Mouse (Mus musculus) testis, adult 2 months (tissue): ENCODE data around the gene Sorbs2.

Experiments
- CTCF ChIP-seq: fragments of 200-500 bp; IDR thresholded peaks from 2 replicates; pipeline ENCODE4 v1.5.1; 2012; ENCODE audit warnings: low read depth, mild to moderate bottlenecking, inconsistent platforms, low read length, moderate library complexity; ENCODE audit not compliant: control insufficient read depth, insufficient read depth, insufficient replicate concordance
- POLR2A ChIP-seq: fragments of 200-500 bp; IDR thresholded peaks from 2 replicates; pipeline ENCODE4 v1.6.1; 2012; ENCODE audit warnings: low read depth, mild to moderate bottlenecking, inconsistent platforms, low read length, moderate library complexity; ENCODE audit not compliant: control insufficient read depth

DNA sequence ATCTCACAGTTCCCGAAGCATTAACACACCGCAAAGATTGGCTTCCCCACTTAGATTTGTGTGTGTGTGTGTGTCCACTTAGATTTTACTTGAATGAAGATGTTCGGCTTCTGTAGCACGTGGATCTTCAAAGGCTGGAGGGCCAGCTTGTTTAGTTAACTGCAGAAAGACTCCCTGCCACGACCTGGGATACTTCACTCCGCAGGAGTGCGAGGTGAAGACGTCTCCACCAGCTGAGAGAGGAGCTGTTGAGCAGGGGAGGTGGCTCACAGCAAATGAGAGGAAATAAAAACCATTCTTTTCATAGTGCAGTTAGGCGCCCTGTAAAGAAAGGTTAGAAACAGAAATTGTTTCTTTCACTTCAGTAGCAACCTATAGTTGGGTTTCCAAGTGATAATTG lies 107.5 kb downstream of the Sorbs2 start:
- TF ChIP-seq POLR2A (no peak), CTCF (no peak)
